In the genomic region with DNA sequence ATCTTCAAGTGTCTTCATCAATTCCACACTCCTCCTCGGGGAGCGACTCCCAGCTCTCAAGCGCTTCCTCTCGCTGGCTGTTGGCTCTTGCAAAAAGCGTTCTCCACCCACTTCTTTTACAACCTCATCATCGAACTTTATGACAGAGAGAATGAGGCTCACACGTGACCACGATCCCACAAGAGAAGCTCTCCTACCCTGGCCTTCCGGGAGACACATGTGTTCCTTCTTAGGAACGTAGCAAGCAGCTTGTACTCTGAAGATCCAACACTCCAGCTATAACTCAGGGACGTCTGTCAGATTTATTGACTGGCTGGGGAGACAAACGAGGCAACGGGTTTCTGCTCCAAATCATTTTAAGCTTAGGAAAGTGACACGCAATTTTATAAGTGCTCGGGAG, we compare ENCODE assay signal across 14 mouse cellular contexts.
DNase-seq lines count a peak whose midpoint lies in the region; ATAC-seq and TF ChIP-seq lines count a peak whose summit lies in the region.
"Had no signal": no experiment of that assay in that cellular context is flagged by ENCODE, and none has a peak within 500 bp of the region (broad histone marks: within the 10 kb centered on the region; RNA-seq: fewer than 3 reads in every experiment).

No protein-coding gene starts in this region.

- H3K27me3 ChIP-seq in kidney, postnatal 0 days (ENCODE audit: insufficient read depth, low read length) = no peaks in the 10 kb centered on the region
- H3K27me3 ChIP-seq: embryonic facial prominence, embryonic 15.5 days had no signal

- H3K4me3 ChIP-seq in kidney, postnatal 0 days (replicated peaks; ENCODE audit: low read depth, low read length) = no peak overlapping the region
- H3K4me3 ChIP-seq: embryonic facial prominence, embryonic 15.5 days; erythroblast, embryonic 14.5 days; forebrain, embryonic 10.5 days; gastrocnemius, adult 2 months; heart, embryonic 13.5 days had no signal

- H3K27ac ChIP-seq in kidney, postnatal 0 days = no peak overlapping the region
- H3K27ac ChIP-seq: embryonic facial prominence, embryonic 15.5 days; forebrain, embryonic 10.5 days; gastrocnemius, adult 2 months; heart, embryonic 13.5 days had no signal

- TF ChIP-seq CTCF in kidney, postnatal 0 days (IDR thresholded peaks at IDR 0.05; ENCODE audit: low read depth) = no peak

- no peak overlapping the region for H3K4me2 ChIP-seq in kidney, postnatal 0 days (ENCODE audit: low read length)
- H3K4me2 ChIP-seq: embryonic facial prominence, embryonic 15.5 days; heart, embryonic 13.5 days had no signal

- ATAC-seq in kidney, postnatal 0 days (replicated peaks; ENCODE audit: low FRiP score, low read depth) = no peak
- ATAC-seq: forebrain, embryonic 14.5 days had no signal

- H3K9me3 ChIP-seq in kidney, postnatal 0 days (replicated peaks; ENCODE audit: low read length) = no peaks in the 10 kb centered on the region
- H3K9me3 ChIP-seq: embryonic facial prominence, embryonic 15.5 days had no signal

- no peak overlapping the region for H3K9ac ChIP-seq in kidney, postnatal 0 days (ENCODE audit: low read depth, low read length)
- H3K9ac ChIP-seq: embryonic facial prominence, embryonic 15.5 days; heart, embryonic 13.5 days had no signal

- 20% methylated on average over 15 of the region's 15 CpGs for WGBS in kidney, postnatal 0 days

- H3K4me1 ChIP-seq in kidney, postnatal 0 days (replicated peaks; ENCODE audit: insufficient read depth, low read length) = no peaks in the 10 kb centered on the region

- no peaks in the 10 kb centered on the region for H3K36me3 ChIP-seq in kidney, postnatal 0 days (ENCODE audit: insufficient read depth, low read length)
- H3K36me3 ChIP-seq: embryonic facial prominence, embryonic 15.5 days; forebrain, embryonic 10.5 days; heart, embryonic 13.5 days had no signal

- DNase-seq in embryo, embryonic 11 days = peak; percentile 9
- no peak for DNase-seq in embryo, embryonic 10 days (ENCODE audit: low spot score)
- DNase-seq in kidney, postnatal 0 days (ENCODE audit: low spot score) = peak; percentile 65
- no peak for DNase-seq in kidney, adult 9 months
- peak; percentile 4 for DNase-seq in layer of hippocampus, adult 9-11 months
- no peak for DNase-seq in layer of hippocampus, postnatal 14 days (ENCODE audit: low spot score in 2 of 2)
- no peak for DNase-seq in urinary bladder, postnatal 25 days (ENCODE audit: low spot score)
- DNase-seq: gastrocnemius, postnatal 25 days had no signal

Comparison
In these comparisons a context has a peak if more than half of its experiments do, and no peak if none do; other contexts are left out.
1. DNase-seq: peak in embryo, embryonic 11 days (single experiment), kidney, postnatal 0 days (single experiment) and layer of hippocampus, adult 9-11 months (single experiment); none in embryo, embryonic 10 days (single experiment), kidney, adult 9 months (single experiment), layer of hippocampus, postnatal 14 days (0 of 2) and urinary bladder, postnatal 25 days (single experiment).